10 mouse cellular contexts compared by ENCODE assay signal in the genomic region with DNA sequence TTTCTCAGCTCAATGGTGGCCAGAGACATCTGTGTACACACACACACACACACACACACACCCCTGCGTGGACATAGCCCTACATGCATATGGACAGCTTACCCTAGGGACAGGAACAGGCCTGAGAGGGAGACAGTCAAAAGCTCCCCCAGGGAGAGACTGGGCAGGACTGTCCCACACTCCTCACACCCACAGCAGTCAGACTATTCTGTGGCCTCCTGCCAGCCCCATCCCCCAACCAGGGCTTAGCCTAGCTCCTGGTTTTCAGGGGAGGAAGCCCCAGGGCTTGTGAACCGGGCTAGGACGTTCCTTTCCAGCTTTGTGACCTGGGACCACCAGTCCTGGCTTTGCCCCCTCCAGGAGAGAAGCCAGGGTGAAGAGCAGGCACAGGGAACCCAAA. TPM values are rescaled to one million over a fixed set of nuclear protein-coding genes. Genes with fewer than 3 reads are reported as not detected.
A peak's percentile ranks its signal among the peaks of the same experiment; 100 is the strongest.
DNase-seq lines count a peak whose midpoint lies in the region; ATAC-seq and TF ChIP-seq lines count a peak whose summit lies in the region.
"Had no signal": no experiment of that assay in that cellular context is flagged by ENCODE, and none has a peak within 500 bp of the region (broad histone marks: within the 10 kb centered on the region; RNA-seq: fewer than 3 reads in every experiment).

No protein-coding gene starts in this region.

- peak overlapping the region; percentile 65 for H3K27ac ChIP-seq in kidney, embryonic 14.5 days (ENCODE audit: low read depth, low read length)
- no peak overlapping the region for H3K27ac ChIP-seq in kidney, adult 2 months (ENCODE audit: insufficient read depth, low read depth, low read length)
- peak overlapping the region; percentile 65 for H3K27ac ChIP-seq in embryonic facial prominence, embryonic 14.5 days (replicated peaks; ENCODE audit: low read depth, low read length)
- peak overlapping the region; percentile 87 for H3K27ac ChIP-seq in hindbrain, embryonic 10.5 days
- peak overlapping the region; percentile 77 for H3K27ac ChIP-seq in midbrain, embryonic 11.5 days (ENCODE audit: low read depth, low read length)

- TF ChIP-seq CTCF in kidney, adult 2 months (conservative IDR thresholded peaks at IDR 0.05; ENCODE audit: insufficient read depth, insufficient read length, low read depth, low read length), result no peak

- H3K4me3 ChIP-seq in kidney, embryonic 14.5 days (ENCODE audit: low read length), result no peak overlapping the region
- no peak overlapping the region for H3K4me3 ChIP-seq in kidney, adult 2 months (ENCODE audit: insufficient read depth, low read depth, low read length)
- no peak overlapping the region for H3K4me3 ChIP-seq in embryonic facial prominence, embryonic 14.5 days (ENCODE audit: low read depth, low read length)
- peak overlapping the region; percentile 18 for H3K4me3 ChIP-seq in hindbrain, embryonic 10.5 days
- H3K4me3 ChIP-seq in midbrain, embryonic 11.5 days (ENCODE audit: low read depth, low read length), result no peak overlapping the region

- WGBS in kidney, embryonic 14.5 days, result 24% methylated on average over 3 of the region's 3 CpGs
- WGBS in kidney, adult 2 months, result 54% methylated on average over 3 of the region's 3 CpGs
- 21% methylated on average over 3 of the region's 3 CpGs for WGBS in embryonic facial prominence, embryonic 14.5 days
- WGBS in hindbrain, embryonic 10.5 days, result 20% methylated on average over 3 of the region's 3 CpGs
- 19% methylated on average over 3 of the region's 3 CpGs for WGBS in midbrain, embryonic 11.5 days

- TF ChIP-seq POLR2A in kidney, adult 2 months (IDR thresholded peaks at IDR 0.05; ENCODE audit: low read depth, low read length), result no peak

- peak overlapping the region; percentile 18; the same call in 1 of the 2 replicates for H3K9ac ChIP-seq in kidney, embryonic 14.5 days (ENCODE audit: low read depth, low read length)
- H3K9ac ChIP-seq in embryonic facial prominence, embryonic 14.5 days (ENCODE audit: low read depth, low read length), result no peak overlapping the region
- H3K9ac ChIP-seq in midbrain, embryonic 11.5 days (ENCODE audit: low read length), result peak overlapping the region; percentile 31

- no peaks in the 10 kb centered on the region for H3K36me3 ChIP-seq in kidney, embryonic 14.5 days (ENCODE audit: control insufficient read depth, insufficient read depth, low read length)
- H3K36me3 ChIP-seq in kidney, adult 2 months (ENCODE audit: control insufficient read depth, insufficient read depth, low read length), result no peaks in the 10 kb centered on the region
- H3K36me3 ChIP-seq in embryonic facial prominence, embryonic 14.5 days (ENCODE audit: control insufficient read depth, insufficient read depth, low read length), result no peaks in the 10 kb centered on the region
- H3K36me3 ChIP-seq in hindbrain, embryonic 10.5 days, result no peaks in the 10 kb centered on the region
- no peaks in the 10 kb centered on the region for H3K36me3 ChIP-seq in midbrain, embryonic 11.5 days (ENCODE audit: control insufficient read depth, insufficient read depth, low read length)

- H3K27me3 ChIP-seq in kidney, embryonic 14.5 days (ENCODE audit: control insufficient read depth, insufficient read depth, low read length), result no peaks in the 10 kb centered on the region
- H3K27me3 ChIP-seq in kidney, adult 2 months (replicated peaks; ENCODE audit: control insufficient read depth, insufficient read depth, low read length), result no peaks in the 10 kb centered on the region
- no peaks in the 10 kb centered on the region for H3K27me3 ChIP-seq in embryonic facial prominence, embryonic 14.5 days (replicated peaks; ENCODE audit: control insufficient read depth, insufficient read depth, low read length)
- H3K27me3 ChIP-seq in hindbrain, embryonic 10.5 days (ENCODE audit: insufficient read depth, poor library complexity, severe bottlenecking), result no peaks in the 10 kb centered on the region
- H3K27me3 ChIP-seq in midbrain, embryonic 11.5 days (ENCODE audit: control insufficient read depth, insufficient read depth, low read length), result no peaks in the 10 kb centered on the region

- peak; percentile 30; the same call in 1 of the 2 replicates for ATAC-seq in kidney, embryonic 14.5 days (ENCODE audit: low FRiP score, low TSS enrichment)
- peak; percentile 7; the same call in 1 of the 2 replicates for ATAC-seq in embryonic facial prominence, embryonic 14.5 days (ENCODE audit: low read depth)
- ATAC-seq in midbrain, embryonic 11.5 days (ENCODE audit: low FRiP score), result peak; percentile 23; the same call in 1 of the 2 replicates

- H3K9me3 ChIP-seq in kidney, embryonic 14.5 days (ENCODE audit: control insufficient read depth, low read length), result no peaks in the 10 kb centered on the region
- no peaks in the 10 kb centered on the region for H3K9me3 ChIP-seq in embryonic facial prominence, embryonic 14.5 days (ENCODE audit: control insufficient read depth, low read length)
- no peaks in the 10 kb centered on the region for H3K9me3 ChIP-seq in hindbrain, embryonic 10.5 days
- H3K9me3 ChIP-seq in midbrain, embryonic 11.5 days (ENCODE audit: control insufficient read depth, low read length), result no peaks in the 10 kb centered on the region

- no peak for DNase-seq in kidney, adult 2 months
- DNase-seq in embryonic facial prominence, embryonic 14.5 days (ENCODE audit: low spot score), result peak; percentile 55
- no peak for DNase-seq in hindbrain, embryonic 10.5 days (ENCODE audit: low spot score)
- peak; percentile 87 for DNase-seq in midbrain, embryonic 11.5 days (ENCODE audit: low spot score, missing footprints)
- DNase-seq in frontal cortex, postnatal 36 days (ENCODE audit: low spot score in 2 of 2), result no peak
- no peak for DNase-seq in gastrocnemius, adult 18-20 months (ENCODE audit: low spot score)
- no peak for DNase-seq in layer of hippocampus, adult 9-11 months

- no peak overlapping the region for H3K4me2 ChIP-seq in kidney, embryonic 14.5 days (replicated peaks; ENCODE audit: low read depth, low read length)
- no peak overlapping the region for H3K4me2 ChIP-seq in embryonic facial prominence, embryonic 14.5 days (ENCODE audit: low read depth, low read length)
- H3K4me2 ChIP-seq in midbrain, embryonic 11.5 days, result peak overlapping the region; percentile 14; the same call in 1 of the 2 replicates

- H3K4me1 ChIP-seq in kidney, embryonic 14.5 days (ENCODE audit: control insufficient read depth, insufficient read depth, low read length), result peaks cover 33% of the 10 kb centered on the region
- H3K4me1 ChIP-seq in kidney, adult 2 months (ENCODE audit: control insufficient read depth, insufficient read depth, low read length), result 0 out of 2 replicates have a peak, but pooled peaks cover 3% of the 10 kb centered on the region
- peaks cover 38% of the 10 kb centered on the region for H3K4me1 ChIP-seq in embryonic facial prominence, embryonic 14.5 days (ENCODE audit: control insufficient read depth, insufficient read depth, low read length)
- peaks cover 79% of the 10 kb centered on the region for H3K4me1 ChIP-seq in hindbrain, embryonic 10.5 days (replicated peaks)
- H3K4me1 ChIP-seq in midbrain, embryonic 11.5 days (ENCODE audit: control insufficient read depth, insufficient read depth, low read length), result peaks cover 53% of the 10 kb centered on the region

RNA-seq across cellular contexts. Expression of gene Cacna1h, which starts 17.4 kb away (rescaled TPM):
- 3.0 and 4.0 TPM in 2 replicates for polyA plus RNA-seq in kidney, embryonic 14.5 days (2014; fragmentation: Nextera tagmentation; extraction: Ambion mirVana)
- polyA plus RNA-seq in kidney, adult 2 months (2012; rRNA removed), result 0.44 and 1.3 TPM in 2 replicates
- 4.9 and 5.2 TPM in 2 replicates for polyA plus RNA-seq in embryonic facial prominence, embryonic 14.5 days (2014; fragmentation: Nextera tagmentation; extraction: Ambion mirVana)
- polyA plus RNA-seq in hindbrain, embryonic 10.5 days (2016; fragmentation: Nextera tagmentation; extraction: Ambion mirVana), result 3.9 and 6.8 TPM in 2 replicates
- polyA plus RNA-seq in midbrain, embryonic 11.5 days (2014; fragmentation: Nextera tagmentation; extraction: Ambion mirVana), result 3.5 and 4.3 TPM in 2 replicates
- total RNA-seq in gastrocnemius, adult 18-20 months (2021), result 1 to 10 TPM in 1 of 2 experiments, under 1 TPM in 1; 0.81 to 1.1 TPM

RNA-seq across cellular contexts. Expression of gene Tekt4, which starts 38.2 kb away (rescaled TPM):
- polyA plus RNA-seq in kidney, embryonic 14.5 days (2014; fragmentation: Nextera tagmentation; extraction: Ambion mirVana), result not detected in 2 replicates
- 0.07 and 0.08 TPM in 2 replicates for polyA plus RNA-seq in kidney, adult 2 months (2012; rRNA removed)
- polyA plus RNA-seq in embryonic facial prominence, embryonic 14.5 days (2014; fragmentation: Nextera tagmentation; extraction: Ambion mirVana), result 0.22 and 3.0 TPM in 2 replicates
- 1.2 and 2.8 TPM in 2 replicates for polyA plus RNA-seq in hindbrain, embryonic 10.5 days (2016; fragmentation: Nextera tagmentation; extraction: Ambion mirVana)
- 0.12 TPM in 1 of 2 replicates, not detected in the other for polyA plus RNA-seq in midbrain, embryonic 11.5 days (2014; fragmentation: Nextera tagmentation; extraction: Ambion mirVana)
- not detected for total RNA-seq in gastrocnemius, adult 18-20 months (2021)
- total RNA-seq: ES-E14 had no signal

RNA-seq across cellular contexts. Expression of gene Tpsg1, which starts 47.1 kb away (rescaled TPM):
- 0.49 TPM in 1 of 2 replicates, not detected in the other for polyA plus RNA-seq in kidney, embryonic 14.5 days (2014; fragmentation: Nextera tagmentation; extraction: Ambion mirVana)
- polyA plus RNA-seq in kidney, adult 2 months (2012; rRNA removed), result 0.12 TPM in 1 of 2 replicates, not detected in the other
- polyA plus RNA-seq in embryonic facial prominence, embryonic 14.5 days (2014; fragmentation: Nextera tagmentation; extraction: Ambion mirVana), result 8.0 and 9.5 TPM in 2 replicates
- 0.50 TPM in 1 of 2 replicates, not detected in the other for polyA plus RNA-seq in hindbrain, embryonic 10.5 days (2016; fragmentation: Nextera tagmentation; extraction: Ambion mirVana)
- not detected in 2 replicates for polyA plus RNA-seq in midbrain, embryonic 11.5 days (2014; fragmentation: Nextera tagmentation; extraction: Ambion mirVana)
- total RNA-seq in gastrocnemius, adult 18-20 months (2021), result under 1 TPM; 0.30 to 0.31 TPM
- total RNA-seq: ES-E14 had no signal
- polyA plus RNA-seq: gonadal fat pad, adult 2 months had no signal

RNA-seq across cellular contexts. Expression of gene Tpsb2, which starts 50.1 kb away (rescaled TPM):
- 0.30 and 0.57 TPM in 2 replicates for polyA plus RNA-seq in kidney, embryonic 14.5 days (2014; fragmentation: Nextera tagmentation; extraction: Ambion mirVana)
- 1.8 and 2.4 TPM in 2 replicates for polyA plus RNA-seq in kidney, adult 2 months (2012; rRNA removed)
- 47.8 and 101 TPM in 2 replicates for polyA plus RNA-seq in embryonic facial prominence, embryonic 14.5 days (2014; fragmentation: Nextera tagmentation; extraction: Ambion mirVana)
- polyA plus RNA-seq in hindbrain, embryonic 10.5 days (2016; fragmentation: Nextera tagmentation; extraction: Ambion mirVana), result not detected in 2 replicates
- not detected in 2 replicates for polyA plus RNA-seq in midbrain, embryonic 11.5 days (2014; fragmentation: Nextera tagmentation; extraction: Ambion mirVana)
- total RNA-seq in gastrocnemius, adult 18-20 months (2021), result 1 to 10 TPM; 4.7 to 5.8 TPM
- total RNA-seq: ES-E14 had no signal

Comparison
In these comparisons a context has a peak if more than half of its experiments do, and no peak if none do; other contexts are left out.
1. DNase-seq: peak in embryonic facial prominence, embryonic 14.5 days (single experiment) and midbrain, embryonic 11.5 days (single experiment); none in kidney, adult 2 months (single experiment), hindbrain, embryonic 10.5 days (single experiment), frontal cortex, postnatal 36 days (0 of 2), gastrocnemius, adult 18-20 months (single experiment) and layer of hippocampus, adult 9-11 months (single experiment).
2. Peak in every context shown above with its lines, with median percentiles within 50 percentile points of each other: ATAC-seq.